Mouse (Mus musculus) testis, postnatal 10 days (tissue): ENCODE results near the gene 2410131K14Rik.

ENCODE experiments used
- DNase-seq: peaks from one replicate; pipeline ENCODE4 v3.0.0; 2021; ENCODE audit warnings: low spot score

Gene 2410131K14Rik

DNA sequence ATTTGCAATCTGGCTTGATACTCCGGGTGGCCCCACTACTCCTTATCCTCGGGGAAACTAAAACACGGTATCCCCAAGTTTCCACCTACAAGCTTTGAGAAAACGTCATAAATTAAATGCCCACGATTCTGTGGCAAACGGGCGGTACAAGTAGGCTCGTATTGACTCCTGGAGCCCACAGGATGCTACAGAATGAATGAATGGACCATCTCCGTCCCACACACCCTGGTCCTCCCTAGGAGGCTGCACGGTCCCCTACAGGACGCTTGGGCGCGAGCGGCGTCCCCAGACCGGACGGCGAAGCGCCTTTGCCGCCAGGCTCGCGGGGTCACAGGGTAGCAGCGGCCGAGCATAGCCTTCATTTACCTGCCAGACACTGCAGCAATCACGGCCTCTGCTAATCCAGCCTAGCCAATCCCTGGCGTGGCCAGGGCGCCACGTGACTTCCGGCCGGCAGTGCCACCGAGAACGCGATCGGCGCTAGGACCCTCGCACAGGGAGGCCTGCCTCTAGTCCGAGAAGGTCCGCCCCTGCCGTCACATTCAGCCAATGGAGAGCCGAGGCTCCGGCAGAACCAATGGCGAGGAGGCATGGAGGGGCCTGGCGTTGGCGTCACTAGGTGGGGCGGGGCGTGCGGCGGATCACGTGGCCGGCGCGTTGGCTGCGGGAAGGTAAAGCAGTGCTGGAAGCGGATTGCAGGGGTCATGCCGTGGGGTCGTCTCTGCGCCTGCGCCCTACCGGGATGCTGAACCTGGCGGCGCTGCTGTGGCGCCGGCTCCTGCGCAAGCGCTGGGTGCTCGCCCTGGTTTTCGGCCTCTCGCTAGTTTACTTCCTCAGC lies at the start of gene 2410131K14Rik, which contains the start of gene Rnft2:
Gene 2410131K14Rik (plus strand): TSS at position 622 of the 838 bp plus-strand sequence.
Gene Rnft2 (minus strand): TSS at position 511 of the 838 bp plus-strand sequence.
- peak; percentile 100 for DNase-seq

DNA sequence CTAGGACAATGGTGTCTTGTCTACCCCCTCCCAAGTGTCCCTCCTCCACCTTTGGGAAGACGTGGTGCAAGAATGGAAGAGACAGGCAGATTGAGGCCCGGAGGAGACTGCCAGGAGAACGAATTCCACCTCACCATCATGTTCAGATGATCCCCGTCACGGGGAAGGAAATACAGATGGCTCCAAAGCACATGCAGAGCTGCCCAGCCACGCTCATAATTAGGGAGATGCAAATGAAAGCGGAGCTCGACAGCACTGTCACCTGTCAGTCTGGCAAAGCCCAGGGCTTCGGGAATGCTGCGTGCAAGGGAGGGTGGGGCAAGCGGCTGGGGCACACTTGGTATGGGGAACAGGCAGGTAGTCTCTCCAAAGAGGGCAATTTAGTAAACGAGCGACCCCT lies 47.6 kb upstream of the 2410131K14Rik start:
- no peak for DNase-seq

DNA sequence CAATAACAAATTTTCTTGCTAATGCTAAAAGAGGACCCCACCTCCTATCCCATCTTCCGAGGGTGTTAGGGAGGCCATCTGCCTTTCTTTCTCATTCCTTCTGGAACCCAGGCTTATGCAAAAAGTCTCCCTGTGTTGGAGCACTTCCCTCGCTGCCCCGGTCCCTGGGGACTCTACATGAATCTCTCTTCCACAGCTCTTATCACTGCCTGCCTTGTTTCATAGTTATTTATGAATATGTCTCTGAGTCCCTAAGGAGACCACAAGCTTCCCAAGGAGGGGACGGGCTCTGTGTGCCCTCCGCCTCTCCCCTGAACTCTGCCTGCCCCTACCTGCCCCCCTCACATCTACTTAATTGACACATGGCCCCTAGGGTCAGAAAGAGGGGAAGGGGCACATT lies 45.4 kb upstream of the 2410131K14Rik start:
- no peak for DNase-seq

DNA sequence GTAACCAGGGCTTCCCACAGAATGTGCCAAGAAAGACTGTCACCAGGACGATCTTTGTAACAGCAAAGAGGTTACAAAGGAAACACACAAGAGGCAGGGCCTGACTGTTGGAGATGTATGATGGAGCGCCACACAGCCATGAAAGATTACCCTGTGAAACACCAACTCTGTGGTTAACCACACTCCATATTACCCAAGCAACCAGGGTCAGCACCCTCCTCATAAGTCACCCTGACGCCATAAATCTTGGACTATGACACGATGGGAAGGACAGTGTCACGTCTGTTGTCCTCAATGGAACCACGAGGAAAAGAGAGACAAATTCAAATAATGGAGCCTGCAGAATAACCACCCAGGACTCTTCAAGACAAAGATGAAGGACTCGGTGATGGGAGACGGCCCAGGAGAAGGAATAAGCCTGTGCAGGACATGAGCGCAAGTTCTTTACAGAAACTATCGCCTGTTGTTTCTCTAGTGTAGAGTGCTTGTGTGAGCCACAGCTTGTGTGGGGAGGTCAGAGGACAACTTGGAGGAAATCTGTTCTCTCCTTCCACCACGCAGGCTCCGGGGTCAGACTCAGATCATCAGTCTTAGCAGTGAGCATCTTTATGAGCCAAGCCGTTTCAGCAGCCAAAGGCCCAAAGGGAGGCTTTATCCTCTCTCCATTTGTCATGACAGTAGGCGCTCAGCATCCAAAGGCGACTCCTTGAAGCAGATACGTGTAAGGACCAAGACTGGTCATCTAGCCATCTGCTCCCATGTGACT lies 40.2 kb upstream of the 2410131K14Rik start:
- DNase-seq = no peak

DNA sequence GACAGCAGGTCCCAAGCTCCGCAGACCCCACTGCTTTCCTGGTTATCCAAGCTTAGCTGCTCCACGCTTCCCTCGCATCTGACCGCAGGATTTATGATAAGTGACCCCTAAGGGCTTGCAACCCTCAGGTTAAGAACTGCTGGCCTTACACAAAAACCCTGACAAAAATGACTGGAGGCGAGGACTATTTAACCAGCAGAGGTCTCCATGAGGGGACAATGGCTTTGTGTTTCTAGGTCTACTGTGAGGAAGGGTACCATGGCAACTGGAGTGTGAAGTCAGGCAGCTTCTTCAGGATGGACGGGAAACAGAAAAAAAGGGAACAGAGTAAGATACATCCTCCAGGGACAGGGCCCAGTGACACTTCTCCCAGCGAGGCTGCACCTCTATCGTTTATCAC lies 39.2 kb upstream of the 2410131K14Rik start:
- DNase-seq = no peak

DNA sequence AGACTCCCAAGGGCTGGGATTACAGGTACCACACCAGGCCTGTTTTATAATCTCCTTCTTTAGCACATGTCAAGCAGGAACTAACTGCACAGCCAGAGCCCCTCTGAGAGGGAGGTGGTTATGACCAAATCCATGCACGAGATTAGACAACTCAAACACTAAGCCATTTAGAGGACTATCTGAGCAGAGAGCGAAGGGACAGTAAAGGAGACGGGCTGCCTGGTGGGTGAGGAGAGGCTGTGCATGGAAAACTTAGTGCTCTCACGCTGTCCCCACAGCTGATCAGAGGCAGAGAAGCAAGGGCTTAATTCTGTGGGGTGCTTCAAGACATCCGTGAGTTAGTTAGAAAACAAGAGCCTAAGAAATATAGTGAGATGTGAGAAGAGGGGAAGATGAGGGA lies 31.0 kb upstream of the 2410131K14Rik start:
- no peak for DNase-seq

DNA sequence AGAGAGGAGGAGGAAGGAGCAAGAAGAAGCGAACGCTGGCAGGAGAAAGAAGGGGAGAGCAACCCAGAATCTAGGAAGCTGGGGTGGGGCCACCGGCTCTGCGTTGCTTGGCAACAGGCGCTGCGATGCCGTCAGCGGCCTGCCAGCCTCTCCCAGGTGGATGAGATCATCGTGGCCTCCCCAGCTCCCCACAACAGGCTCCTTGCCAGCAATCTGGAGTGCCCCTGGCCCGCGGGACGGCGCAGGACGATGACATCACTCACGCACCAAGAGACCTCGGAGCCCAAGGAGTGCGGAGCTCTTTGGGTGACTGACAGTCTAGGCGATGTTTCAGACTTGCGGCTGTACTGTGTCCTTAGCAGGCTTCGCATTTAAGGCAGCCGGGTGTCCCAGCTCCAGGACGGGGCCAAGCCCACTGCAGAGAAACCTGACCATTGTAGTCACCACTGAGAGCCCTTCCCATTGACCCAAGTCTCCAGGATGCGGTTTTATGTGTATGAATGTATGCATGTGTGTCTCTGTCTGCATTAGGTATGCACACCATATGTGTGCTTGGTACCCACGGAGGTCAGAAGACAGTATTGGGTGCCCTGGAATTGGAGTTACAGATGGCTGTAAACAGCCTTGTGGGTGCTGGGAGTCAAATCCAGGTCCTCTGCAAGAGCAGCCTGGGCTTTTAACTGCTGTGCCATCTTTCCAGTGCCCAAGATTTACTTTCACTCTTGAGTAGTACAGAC lies 30.4 kb upstream of the 2410131K14Rik start:
- DNase-seq = peak; percentile 80

DNA sequence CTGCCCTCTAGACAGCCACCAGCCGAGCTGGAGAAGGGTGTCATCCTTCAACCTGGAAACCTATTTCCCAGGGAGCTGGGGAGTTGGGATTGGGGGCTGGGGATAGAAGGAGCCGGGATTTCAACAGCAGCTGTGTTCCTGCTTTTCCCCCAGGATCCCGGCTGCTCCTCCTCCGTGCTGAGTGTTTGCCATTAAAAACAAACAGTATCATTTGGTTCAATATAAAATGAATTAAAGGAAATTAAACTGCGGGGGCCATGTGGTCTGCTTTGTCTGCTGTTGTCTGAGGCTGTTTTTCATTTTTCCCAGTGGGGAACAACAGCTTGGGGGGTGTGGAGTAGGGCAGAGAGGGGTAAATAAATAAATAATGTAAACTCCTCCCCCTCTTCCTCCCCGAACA lies 27.6 kb upstream of the 2410131K14Rik start:
- no peak for DNase-seq

DNA sequence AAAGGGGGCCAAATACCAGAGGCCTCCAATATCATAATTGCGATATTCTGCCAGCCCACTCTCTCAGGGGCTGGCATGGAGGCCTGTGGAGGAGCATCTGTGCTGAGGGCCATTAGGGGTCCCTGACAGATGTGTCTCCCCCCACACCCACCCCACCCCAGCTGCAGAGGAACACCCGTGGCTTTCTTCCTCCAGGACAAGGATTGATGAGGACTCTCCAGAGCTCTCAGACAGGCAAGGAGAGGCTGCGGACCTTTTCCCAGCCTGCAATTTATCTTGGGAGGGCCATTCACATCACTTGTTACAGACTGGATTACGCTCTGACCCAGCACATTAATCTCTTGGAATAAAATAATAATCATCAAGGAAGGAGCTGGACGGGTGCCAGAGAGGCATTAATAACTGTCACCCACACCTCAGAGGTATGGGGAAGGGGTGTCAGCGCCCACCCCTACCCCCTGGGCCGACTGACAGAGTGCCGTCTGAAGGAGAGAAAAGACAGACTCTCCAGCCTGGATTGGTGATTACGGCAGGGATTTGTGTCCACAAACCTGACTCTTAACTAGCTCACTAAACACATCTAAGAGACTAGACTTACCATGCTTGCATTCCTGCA lies 21.8 kb upstream of the 2410131K14Rik start:
- DNase-seq = no peak

DNA sequence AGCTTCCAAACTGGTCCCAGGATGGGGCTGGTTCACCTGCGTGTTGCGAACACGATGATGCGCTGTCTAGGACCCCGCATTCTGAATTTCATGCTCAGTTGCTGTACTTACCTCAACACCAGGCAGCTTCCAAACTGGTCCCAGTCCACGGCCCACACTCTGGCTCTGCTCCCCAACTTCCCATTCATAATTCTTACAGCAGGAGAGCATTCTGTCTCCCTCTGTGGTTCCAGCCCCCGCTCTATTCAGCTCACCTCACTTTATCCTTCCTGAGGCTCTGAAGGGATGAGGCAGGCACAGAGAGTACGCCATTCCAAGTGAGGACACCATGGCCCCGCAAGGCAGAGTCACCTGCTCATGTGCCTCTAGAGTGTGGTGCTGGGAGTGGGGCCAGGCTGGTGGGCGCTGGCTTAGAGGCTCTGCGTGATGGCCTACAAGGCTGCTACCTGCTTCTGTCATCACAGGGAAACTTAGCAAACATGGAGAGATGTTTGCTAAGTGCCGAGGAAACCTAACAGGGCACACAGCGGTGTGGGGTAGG lies 14.9 kb upstream of the 2410131K14Rik start:
- no peak for DNase-seq

DNA sequence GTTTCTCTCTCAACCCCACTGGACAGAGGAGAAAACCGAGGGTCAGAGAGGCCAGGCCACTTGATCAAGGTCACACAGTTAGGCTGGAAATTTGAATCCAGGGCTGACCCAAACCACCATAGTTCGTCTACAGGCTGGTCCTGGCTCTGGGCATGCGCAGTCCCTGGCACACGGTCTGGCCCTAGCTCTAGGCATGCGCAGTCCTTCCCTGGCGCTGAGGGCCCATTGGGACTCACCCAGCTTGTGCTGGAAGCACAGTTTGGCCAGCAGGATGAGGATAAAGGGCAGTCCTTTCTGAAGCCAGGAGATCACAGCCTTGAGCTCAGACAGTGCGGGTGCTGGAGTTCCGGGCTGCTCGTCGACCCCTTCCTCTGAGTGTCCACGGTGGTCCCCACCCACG lies 8.1 kb upstream of the 2410131K14Rik start:
- DNase-seq = no peak

DNA sequence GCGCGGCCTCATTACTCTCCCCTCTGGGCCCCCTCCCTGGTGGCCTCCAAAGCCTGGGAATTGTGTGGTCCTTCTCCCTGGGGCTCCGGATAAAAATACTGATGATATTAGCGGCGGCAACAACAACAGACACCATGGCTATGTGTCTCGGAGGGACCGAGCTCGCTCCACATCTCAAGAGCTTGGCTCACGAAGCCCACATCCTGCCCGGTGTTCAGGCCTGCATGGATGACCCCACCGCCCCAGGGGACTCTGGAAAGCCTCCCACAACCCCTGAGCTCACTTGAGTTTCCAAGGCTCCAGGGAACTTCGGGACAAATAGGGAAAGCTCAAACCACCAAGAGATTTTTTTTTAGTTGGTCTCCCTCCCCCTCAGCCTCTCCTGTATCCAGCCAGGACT lies 5.4 kb upstream of the 2410131K14Rik start:
- no peak for DNase-seq

DNA sequence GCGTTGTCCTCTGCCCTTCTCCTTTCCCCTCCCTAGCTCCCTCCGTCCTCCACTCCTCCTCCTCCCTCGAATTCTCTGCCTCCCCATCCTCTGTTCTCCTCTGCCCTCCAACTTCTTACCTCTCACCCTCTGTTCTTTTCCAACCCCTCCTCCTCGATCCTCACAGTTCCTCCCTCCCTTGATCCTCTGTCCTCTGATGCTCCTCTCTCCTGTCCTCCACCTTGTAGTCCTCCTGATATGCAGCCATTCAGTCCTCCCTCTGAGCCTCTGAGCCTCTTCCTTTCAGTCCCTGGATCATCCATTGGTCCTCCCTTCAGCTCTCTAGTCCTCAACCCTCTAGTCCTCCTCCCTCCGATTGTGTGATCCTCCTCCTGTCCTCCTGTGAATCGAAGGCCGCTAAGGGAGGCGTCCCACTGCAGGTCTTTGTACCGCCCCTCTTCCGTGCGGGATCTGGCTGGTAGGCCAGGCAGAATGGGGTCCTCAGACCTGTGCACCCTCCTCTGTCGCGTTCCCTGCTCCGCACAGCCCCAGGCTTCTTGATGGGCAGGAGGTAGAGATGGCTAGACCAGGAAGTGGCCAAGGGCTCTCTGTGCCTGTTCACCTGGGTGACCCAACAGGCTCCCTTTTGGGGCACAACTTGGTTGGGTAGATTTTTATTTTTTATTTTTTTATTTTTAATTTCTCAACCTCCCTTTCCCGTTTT lies 730 bp downstream of the 2410131K14Rik start:
- no peak for DNase-seq

DNA sequence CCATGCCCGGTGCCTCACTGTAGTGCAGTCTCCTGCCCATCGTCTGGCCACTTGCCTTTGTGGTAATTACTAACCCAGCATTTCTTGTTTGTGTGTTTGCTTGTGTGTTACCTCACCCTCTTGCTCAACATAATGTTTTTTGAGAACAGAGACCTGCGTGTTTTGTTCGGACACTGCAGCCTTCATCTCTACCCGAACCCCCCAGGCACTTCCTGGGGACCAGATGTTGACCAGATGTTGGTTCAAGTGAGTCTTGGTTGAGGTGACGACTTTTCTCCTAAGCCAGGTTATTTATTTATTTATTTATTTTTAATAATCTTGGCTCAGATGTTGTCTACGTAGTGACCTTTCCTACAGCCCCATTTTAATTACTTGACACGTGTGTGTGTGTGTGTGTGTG lies 2.4 kb downstream of the 2410131K14Rik start:
- no peak for DNase-seq

DNA sequence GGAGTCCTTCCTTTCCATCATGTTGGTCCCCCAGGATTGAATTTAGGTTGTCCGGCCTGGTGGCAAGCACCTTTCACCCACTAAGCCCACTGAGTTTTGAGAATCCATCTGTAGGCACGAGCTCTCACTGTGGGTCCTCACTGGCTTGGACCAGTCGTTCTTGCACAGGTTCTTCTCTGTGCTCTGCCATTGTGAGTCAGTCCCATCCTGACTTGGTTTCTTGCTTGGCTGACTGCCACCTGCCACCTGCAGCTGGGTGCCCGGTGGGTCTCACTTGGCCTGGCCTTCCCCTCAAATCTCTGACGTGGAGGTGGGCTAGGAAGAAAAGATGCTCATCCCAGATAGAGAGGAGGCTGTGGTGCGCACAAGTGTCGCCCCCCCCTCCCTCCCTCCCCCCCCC lies 6.0 kb downstream of the 2410131K14Rik start:
- DNase-seq = no peak

DNA sequence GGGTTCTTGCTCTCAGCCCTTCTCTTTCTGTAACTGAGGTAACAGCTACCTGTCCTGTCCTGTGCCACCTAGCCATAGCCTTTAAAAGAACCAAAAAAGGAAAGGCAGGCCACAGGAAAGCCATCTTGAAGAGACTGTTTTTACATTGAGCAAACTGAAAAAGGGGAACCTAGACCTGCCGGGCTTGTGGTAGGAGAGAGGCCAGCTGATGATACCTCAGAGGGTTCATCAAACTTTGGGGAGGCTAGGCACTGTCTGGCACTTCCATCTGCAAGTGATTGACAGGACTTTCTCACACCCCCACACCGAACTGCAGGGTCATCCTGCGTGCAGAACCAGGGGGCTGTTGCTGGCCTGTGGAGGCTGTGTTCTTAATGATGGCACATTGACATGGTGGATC lies 8.5 kb downstream of the 2410131K14Rik start:
- DNase-seq = no peak

DNA sequence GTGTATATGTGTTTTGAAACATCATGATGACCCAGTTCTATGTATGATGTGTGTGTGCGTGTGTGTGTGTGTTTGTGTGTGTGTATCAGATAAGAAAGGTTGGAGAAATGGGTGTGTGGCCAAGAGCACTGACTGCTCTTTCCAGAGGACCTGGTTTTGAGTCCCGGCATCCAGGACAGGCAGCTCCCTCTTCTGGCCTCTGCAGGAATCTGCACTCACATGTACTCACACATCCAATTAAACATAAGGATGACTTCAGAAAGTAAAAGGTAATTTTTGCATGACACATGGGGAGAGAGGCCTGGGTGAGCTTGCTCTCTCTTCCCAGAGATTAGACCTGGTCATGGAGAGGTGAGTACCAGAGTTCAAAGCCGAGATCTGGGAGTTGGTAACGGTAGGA lies 12.0 kb downstream of the 2410131K14Rik start:
- DNase-seq = no peak

DNA sequence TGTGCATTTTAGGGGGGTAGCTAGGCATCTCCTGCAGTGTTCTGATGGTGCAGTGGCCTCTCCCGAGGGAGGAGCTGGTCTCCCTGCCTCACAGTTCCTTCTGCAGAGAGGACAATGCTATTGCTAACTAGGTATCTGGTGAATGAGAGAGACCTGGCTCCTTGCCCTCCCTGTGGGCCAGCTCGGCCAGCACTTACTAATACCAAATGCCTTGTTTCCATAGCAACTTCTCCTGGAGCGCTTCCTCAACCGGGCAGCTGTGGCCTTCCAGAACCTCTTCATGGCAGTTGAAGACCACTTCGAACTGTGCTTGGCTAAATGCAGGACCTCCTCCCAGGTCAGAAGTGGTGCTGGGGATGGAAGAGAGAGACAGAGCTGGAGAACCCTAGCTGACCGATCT lies 14.1 kb downstream of the 2410131K14Rik start:
- no peak for DNase-seq

DNA sequence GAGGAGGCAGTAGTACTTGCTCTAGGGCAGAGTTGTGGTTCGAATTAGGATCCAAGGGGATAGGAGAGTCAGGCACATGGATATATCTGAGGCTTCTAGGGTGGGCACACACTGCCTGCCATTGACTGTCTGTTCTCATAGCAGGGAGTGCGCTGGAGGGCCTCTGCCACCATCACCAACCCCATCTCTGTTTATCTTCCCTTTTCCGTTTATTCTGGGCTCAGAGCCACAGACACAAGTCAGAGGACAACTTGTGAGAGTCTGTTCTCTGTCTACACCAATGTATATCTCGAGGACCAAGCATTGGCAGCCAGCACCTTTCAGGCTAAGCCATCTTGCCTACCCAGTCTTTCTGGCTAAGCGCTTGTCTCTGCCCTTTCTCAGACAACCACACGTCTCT lies 14.6 kb downstream of the 2410131K14Rik start:
- no peak for DNase-seq

DNA sequence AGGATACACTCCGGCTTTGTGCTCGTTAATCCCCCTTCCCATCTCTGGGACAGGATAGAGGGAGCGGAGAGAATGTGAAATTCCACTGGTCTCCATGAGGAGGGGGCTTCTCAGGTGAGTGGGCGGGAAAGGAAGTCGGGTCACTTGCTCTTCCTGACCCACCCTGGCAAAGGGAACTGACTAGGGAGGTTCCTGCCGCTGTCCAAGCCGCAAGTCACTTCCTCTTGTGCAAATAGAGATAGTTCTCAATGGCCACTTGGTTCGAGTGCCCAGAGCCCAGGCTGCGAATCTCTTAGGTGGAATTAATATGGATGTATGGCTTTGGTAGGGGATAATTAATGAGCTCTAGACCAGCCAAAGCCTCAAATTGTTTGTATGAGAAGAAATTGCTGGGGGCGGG lies 15.0 kb downstream of the 2410131K14Rik start:
- DNase-seq = no peak

DNA sequence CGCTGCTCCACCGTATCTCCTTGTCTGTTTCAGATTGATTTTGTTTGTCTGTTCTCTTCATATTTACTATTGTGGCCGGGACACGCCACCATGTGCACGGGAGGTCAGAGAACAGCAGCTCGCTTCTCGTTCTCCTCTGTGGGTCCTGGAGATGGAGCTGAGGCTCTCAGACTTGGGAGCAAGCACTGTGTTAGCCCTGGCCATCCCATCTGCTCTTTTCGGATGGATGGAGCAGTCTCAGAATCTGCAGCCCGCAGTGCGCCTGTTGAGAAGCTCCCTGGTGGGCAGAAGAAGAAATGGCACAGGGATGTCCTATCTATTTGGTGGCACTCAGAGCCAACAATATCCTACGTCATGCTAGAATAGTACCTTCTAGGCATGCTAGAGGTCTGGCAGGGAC lies 15.6 kb downstream of the 2410131K14Rik start:
- DNase-seq = no peak
